Mouse (Mus musculus) liver, adult 2 months (tissue): Measurements from ENCODE around the gene Otos. TPM values are rescaled to one million over a fixed set of nuclear protein-coding genes. Genes with fewer than 3 reads are reported as not detected.

ENCODE experiments used
- DNase-seq: peaks from one replicate; pipeline ENCODE4 v3.0.0-alpha.2; 2011; ENCODE audit warnings: low read depth, low spot score; ENCODE audit errors: extremely low read depth
- H3K27ac ChIP-seq: fragments of 200-500 bp; replicated peaks from 2 replicates; pipeline ENCODE4 v1.5.1; 2012; ENCODE audit warnings: low read depth, mild to moderate bottlenecking, control low read depth, inconsistent platforms, low read length; ENCODE audit not compliant: insufficient read depth
- H3K27me3 ChIP-seq: fragments of 200-500 bp; 2 replicates; pipeline ENCODE4 v1.6.1; 2012; ENCODE audit warnings: mild to moderate bottlenecking, moderate library complexity, low read length, inconsistent platforms; ENCODE audit not compliant: control insufficient read depth, insufficient read depth
- H3K36me3 ChIP-seq: fragments of 200-500 bp; 2 replicates; pipeline ENCODE4 v1.6.1; 2012; ENCODE audit warnings: low read length, inconsistent platforms; ENCODE audit not compliant: control insufficient read depth, insufficient read depth
- H3K4me1 ChIP-seq: fragments of 200-500 bp; 2 replicates; pipeline ENCODE4 v1.6.1; 2011; ENCODE audit warnings: low read length; ENCODE audit not compliant: control insufficient read depth, insufficient read depth
- H3K4me3 ChIP-seq: fragments of 200-500 bp; 2 replicates; pipeline ENCODE4 v1.5.1; 2011; ENCODE audit warnings: low read depth, mild to moderate bottlenecking, control low read depth, low read length, moderate library complexity; ENCODE audit not compliant: insufficient read depth
- H3K79me2 ChIP-seq: fragments of 200-500 bp; 2 replicates; pipeline ENCODE4 v1.6.1; 2012; ENCODE audit warnings: inconsistent platforms, mild to moderate bottlenecking, low read length, moderate library complexity; ENCODE audit not compliant: control insufficient read depth, insufficient read depth
- H3K9ac ChIP-seq: fragments of 200-500 bp; 2 replicates; pipeline ENCODE4 v1.6.1; 2012; ENCODE audit warnings: low read depth, mild to moderate bottlenecking, control low read depth, inconsistent platforms, low read length
- CTCF ChIP-seq: fragments of 200-500 bp; IDR thresholded peaks from 2 replicates; pipeline ENCODE4 v1.5.1; 2011; ENCODE audit warnings: low read depth, low read length, control low read depth
- POLR2A ChIP-seq: fragments of 200-500 bp; IDR thresholded peaks from 2 replicates; pipeline ENCODE4 v1.6.1; 2011; ENCODE audit warnings: low read length, control low read depth; ENCODE audit not compliant: insufficient read depth; ENCODE audit errors: extremely low read depth
- WGBS: fragments of 180-500 bp; shearing (Covaris S2); methylation state at CpG from one replicate; pipeline ENCODE4 v1.1.7; 2018; 5-methylcytosine and 5-hydroxymethylcytosine counted together
- polyA plus RNA-seq: library from polyadenylated mRNA; depleted of rRNA; stranded (reverse); fragments of >200 nt; gene quantifications from 2 replicates; pipeline ENCODE4 v1.2.3, GENCODE M21; 2012
- total RNA-seq: library from RNA; depleted of rRNA; stranded (reverse); fragments of >200 nt; gene quantifications from 2 replicates; pipeline ENCODE4 v1.2.3, GENCODE M21; 2014

Otos gene
- total and polyA plus RNA-seq, 2 experiments, result not detected

DNA sequence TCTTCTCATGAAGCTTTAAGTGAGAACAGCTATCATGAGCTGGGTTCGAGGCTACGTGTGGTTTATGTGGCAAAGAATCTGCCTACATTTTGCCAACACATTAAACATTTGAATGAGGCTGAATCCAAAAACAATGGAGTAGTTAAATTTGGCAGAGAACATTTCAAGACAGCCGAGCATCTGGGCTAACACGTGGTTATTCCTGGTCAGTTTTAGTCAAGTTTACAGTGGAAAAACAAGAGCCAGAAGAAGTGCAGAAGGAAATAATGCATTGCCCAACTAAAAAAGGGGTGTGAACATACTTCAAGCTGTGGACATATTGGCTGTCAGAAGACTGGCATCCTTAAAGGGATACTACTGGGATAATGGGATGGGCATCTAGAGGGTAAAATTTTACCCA is 22.7 kb upstream of the Otos start:
- Histone ChIP-seq H3K9ac (no peak overlapping the region), H3K27me3 (no peaks in the 10 kb centered on the region), H3K36me3 (no peaks in the 10 kb centered on the region), H3K27ac (no peak overlapping the region), H3K79me2 (no peaks in the 10 kb centered on the region), H3K4me1 (peaks cover 7% of the 10 kb centered on the region), H3K4me3 (no peak overlapping the region)
- no peak for DNase-seq
- TF ChIP-seq POLR2A (no peak), CTCF (no peak)
- 83% methylated on average over 4 of the region's 4 CpGs for WGBS

DNA sequence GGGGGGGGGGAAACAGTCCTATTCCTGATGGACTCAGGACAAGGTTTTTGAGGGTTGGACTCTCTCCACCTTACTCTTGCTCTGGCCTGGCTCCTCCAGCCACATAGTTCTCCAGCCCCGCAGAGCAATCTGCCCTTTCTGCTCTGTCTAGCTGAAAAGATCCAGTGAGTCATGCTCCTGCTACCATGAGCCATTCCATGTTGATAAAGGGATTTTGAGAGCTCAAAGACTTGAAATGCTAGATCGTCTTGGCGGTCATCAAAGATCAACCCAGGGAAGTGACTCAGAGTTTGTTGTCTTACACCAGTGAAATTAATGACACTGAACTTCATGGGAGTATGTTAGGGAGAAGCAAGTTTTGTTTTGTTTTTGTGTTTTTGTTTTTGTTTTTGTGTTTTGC is 20.8 kb upstream of the Otos start:
- no peaks in the 10 kb centered on the region for H3K27me3 ChIP-seq
- no peak overlapping the region for H3K4me3 ChIP-seq
- WGBS, result 82% methylated on average over 3 of the region's 3 CpGs
- H3K9ac ChIP-seq, result no peak overlapping the region
- H3K79me2 ChIP-seq, result no peaks in the 10 kb centered on the region
- no peak for DNase-seq
- no peaks in the 10 kb centered on the region for H3K36me3 ChIP-seq
- no peak overlapping the region for H3K27ac ChIP-seq
- TF ChIP-seq CTCF (no peak), POLR2A (no peak)
- peaks cover 21% of the 10 kb centered on the region for H3K4me1 ChIP-seq

DNA sequence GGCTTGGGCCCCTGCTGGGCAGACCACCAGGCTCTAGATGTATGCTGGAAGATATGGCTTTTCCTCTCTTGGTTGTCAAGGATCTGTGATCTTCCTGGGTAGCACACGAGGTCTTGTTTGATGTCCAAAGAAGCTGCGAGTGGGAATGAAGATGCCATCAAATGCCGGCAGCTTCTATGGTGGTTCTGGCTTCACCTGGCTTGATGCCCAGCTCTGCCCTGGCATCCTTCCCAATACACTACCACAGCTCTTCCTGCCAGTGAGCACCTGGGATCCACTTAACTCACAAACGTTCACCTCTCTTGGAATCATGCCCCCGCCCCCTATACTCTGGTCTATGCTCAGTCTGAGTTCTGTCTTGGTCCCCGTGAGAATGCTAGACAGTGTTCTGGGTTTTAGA is 18.5 kb upstream of the Otos start:
- H3K79me2 ChIP-seq, result no peaks in the 10 kb centered on the region
- 63% methylated on average over 6 of the region's 6 CpGs for WGBS
- peaks cover 24% of the 10 kb centered on the region for H3K4me1 ChIP-seq
- no peak overlapping the region for H3K9ac ChIP-seq
- no peaks in the 10 kb centered on the region for H3K27me3 ChIP-seq
- DNase-seq, result no peak
- no peak overlapping the region for H3K4me3 ChIP-seq
- TF ChIP-seq POLR2A (no peak), CTCF (no peak)
- H3K36me3 ChIP-seq, result no peaks in the 10 kb centered on the region
- no peak overlapping the region for H3K27ac ChIP-seq

DNA sequence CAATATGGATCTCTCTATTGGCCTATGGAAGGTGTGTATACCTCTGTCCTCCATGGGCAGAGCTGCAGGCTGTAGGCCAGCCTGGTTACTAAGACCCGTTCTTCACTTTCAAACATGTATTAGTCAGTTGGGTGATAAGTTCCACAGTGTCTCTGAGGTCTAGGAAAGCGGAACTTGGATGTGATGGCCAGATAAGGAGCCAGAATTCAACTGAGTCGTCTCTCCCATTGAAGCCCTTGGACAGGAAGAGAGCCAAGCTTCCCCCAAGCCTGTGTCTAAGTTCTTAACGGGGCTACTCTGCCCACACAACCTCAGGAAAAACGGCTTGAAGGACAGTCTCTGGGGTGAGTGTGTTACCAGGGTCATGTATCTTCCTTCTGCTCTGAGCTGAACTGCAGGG is 10.8 kb upstream of the Otos start:
- no peaks in the 10 kb centered on the region for H3K79me2 ChIP-seq
- no peak overlapping the region for H3K9ac ChIP-seq
- no peak overlapping the region for H3K27ac ChIP-seq
- TF ChIP-seq POLR2A (no peak), CTCF (no peak)
- H3K4me1 ChIP-seq, result peaks cover 2% of the 10 kb centered on the region
- H3K36me3 ChIP-seq, result no peaks in the 10 kb centered on the region
- no peaks in the 10 kb centered on the region for H3K27me3 ChIP-seq
- no peak overlapping the region for H3K4me3 ChIP-seq
- WGBS, result 41% methylated on average over 5 of the region's 5 CpGs
- no peak for DNase-seq

DNA sequence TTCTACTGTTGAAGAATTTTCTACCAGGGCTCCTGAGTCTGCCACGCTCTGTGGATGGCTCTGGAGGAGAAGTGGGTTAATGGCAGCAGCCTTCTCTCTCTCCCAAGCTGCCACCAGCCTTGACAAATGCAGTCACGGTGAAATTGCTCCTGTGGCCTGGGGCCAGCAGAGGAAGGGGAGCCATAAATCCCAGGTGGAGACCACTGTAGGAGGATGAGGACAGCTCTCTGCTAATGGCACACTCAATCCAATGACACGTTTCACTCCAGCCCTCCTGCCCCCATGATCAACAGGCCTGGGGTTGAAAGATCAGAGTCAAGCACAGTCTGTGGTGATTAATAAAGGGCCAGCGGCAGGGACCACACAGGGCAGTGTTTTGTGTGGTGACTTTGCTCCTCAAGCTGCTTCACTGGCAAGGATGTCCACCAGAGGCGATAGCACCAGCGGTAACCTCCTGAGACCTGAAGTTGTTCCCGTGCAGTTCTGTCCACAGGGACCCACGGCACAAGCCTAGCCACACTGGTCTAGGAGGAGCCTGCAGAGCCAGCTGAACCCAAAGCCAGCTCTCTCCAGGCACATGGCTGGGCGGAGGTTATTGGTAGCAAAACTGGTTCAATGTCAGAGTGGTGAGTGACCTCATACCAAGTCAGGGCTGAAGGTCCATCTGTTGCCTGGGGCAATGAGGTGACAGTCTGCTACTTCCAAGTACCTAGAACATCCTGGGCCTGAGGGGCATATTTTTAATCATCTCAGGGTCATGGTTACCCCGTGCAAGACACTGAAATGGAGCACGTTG is 8.6 kb upstream of the Otos start:
- 77% methylated on average over 11 of the region's 11 CpGs for WGBS
- no peak for DNase-seq
- no peaks in the 10 kb centered on the region for H3K27me3 ChIP-seq
- H3K36me3 ChIP-seq, result no peaks in the 10 kb centered on the region
- H3K4me3 ChIP-seq, result no peak overlapping the region
- H3K27ac ChIP-seq, result no peak overlapping the region
- TF ChIP-seq POLR2A (no peak), CTCF (no peak)
- no peaks in the 10 kb centered on the region for H3K4me1 ChIP-seq
- H3K79me2 ChIP-seq, result no peaks in the 10 kb centered on the region
- no peak overlapping the region for H3K9ac ChIP-seq

DNA sequence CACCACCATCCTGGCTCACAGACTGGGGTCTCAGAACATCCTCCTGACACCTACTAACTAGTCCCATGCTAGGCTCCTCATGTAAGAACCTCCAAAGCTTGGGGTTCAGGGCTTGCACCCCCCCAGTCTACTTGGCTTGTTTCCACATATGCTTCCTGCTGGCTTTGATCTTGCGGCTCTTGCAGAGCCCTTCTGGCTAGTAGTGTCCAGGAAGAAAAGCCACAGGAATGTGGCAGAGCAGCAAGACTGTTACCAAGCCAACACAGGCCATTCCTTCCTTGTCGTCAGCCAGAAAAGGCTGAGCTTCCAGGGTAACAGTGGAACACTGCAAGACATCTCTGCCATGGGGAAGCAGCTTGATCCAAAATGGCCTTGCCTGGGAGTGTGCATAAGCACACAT is 6.0 kb upstream of the Otos start:
- Histone ChIP-seq H3K9ac (no peak overlapping the region), H3K79me2 (no peaks in the 10 kb centered on the region), H3K36me3 (no peaks in the 10 kb centered on the region), H3K27me3 (no peaks in the 10 kb centered on the region), H3K4me1 (no peaks in the 10 kb centered on the region), H3K4me3 (no peak overlapping the region), H3K27ac (no peak overlapping the region)
- 68% methylated on average over 2 of the region's 2 CpGs for WGBS
- no peak for DNase-seq
- TF ChIP-seq CTCF (no peak), POLR2A (no peak)
